Mouse (Mus musculus) G1E (cell line): ENCODE data around the gene Zfp148. TPM values are rescaled to one million over a fixed set of nuclear protein-coding genes. Genes with fewer than 3 reads are reported as not detected.
"Not testable (repeated sequence)": the region's sequence is repeated elsewhere in the genome, so short reads cannot be mapped to it uniquely, and the experiment has no call there.

Source experiments
- ATAC-seq: 2 replicates; pipeline ENCODE4 v1.8.0; 2016; ENCODE audit warnings: mild to moderate bottlenecking; ENCODE audit not compliant: insufficient number of reproducible peaks, poor library complexity, low FRiP score, severe bottlenecking; ENCODE audit errors: extremely low read depth
- DNase-seq: peaks from one replicate; pipeline ENCODE4 v3.0.0; 2012; ENCODE audit warnings: low spot score
- H3K27me3 ChIP-seq: 2 replicates; pipeline ENCODE4 v1.6.1; 2012; ENCODE audit warnings: mild to moderate bottlenecking, low read length, inconsistent platforms; ENCODE audit not compliant: insufficient read depth
- H3K36me3 ChIP-seq: replicated peaks from 2 replicates; pipeline ENCODE3; 2012; ENCODE audit warnings: mild to moderate bottlenecking, inconsistent platforms
- H3K4me1 ChIP-seq: 2 replicates; pipeline ENCODE4 v1.6.1; 2012; ENCODE audit warnings: low read depth, low read length, inconsistent platforms, mixed read lengths; ENCODE audit not compliant: insufficient read depth
- H3K4me3 ChIP-seq: 2 replicates; pipeline ENCODE4 v1.5.1; 2012; ENCODE audit warnings: low read depth, mild to moderate bottlenecking, inconsistent platforms, low read length, moderate library complexity, mixed read lengths
- H3K9me3 ChIP-seq: replicated peaks from 2 replicates; pipeline ENCODE4 v1.6.1; 2012; ENCODE audit warnings: inconsistent platforms
- CTCF ChIP-seq: IDR thresholded peaks from 2 replicates; pipeline ENCODE4 v1.5.1; 2012; ENCODE audit warnings: low read depth, low read length, inconsistent platforms, mixed read lengths
- GATA1 ChIP-seq: IDR thresholded peaks from 2 replicates; pipeline ENCODE4 v1.6.1; 2012; ENCODE audit warnings: borderline replicate concordance, low read length, inconsistent platforms, mixed read lengths
- GATA2 ChIP-seq: IDR thresholded peaks from 2 replicates; pipeline ENCODE4 v1.6.1; 2012; ENCODE audit warnings: low read depth, low read length, inconsistent platforms, borderline replicate concordance
- POLR2AphosphoS5 ChIP-seq: IDR thresholded peaks from 2 replicates; pipeline ENCODE4 v1.6.1; 2012; ENCODE audit warnings: low read depth, low read length, inconsistent platforms; ENCODE audit not compliant: insufficient replicate concordance
- TAL1 ChIP-seq: conservative IDR thresholded peaks from 2 replicates; pipeline ENCODE4 v1.6.1; 2012; ENCODE audit warnings: low read depth, low read length, inconsistent platforms, mixed read lengths
- polyA plus RNA-seq: library from polyadenylated mRNA; stranded (reverse); fragments of >175 nt; gene quantifications from 2 replicates; pipeline ENCODE4 v1.2.3, GENCODE M21; 2012
- total RNA-seq, 2 experiments: library from RNA; stranded (forward) in 1 of 2; stranded (reverse) in 1 of 2; fragments of 200-1000 nt in 1 of 2; fragments of >200 nt in 1 of 2; fragmentation: Nextera tagmentation in 1 of 2; gene quantifications; 2 replicates each; pipeline ENCODE4 v1.2.3; 2014 to 2017

Gene Zfp148
- total and polyA plus RNA-seq, 3 experiments = 5.7 to 97.8 (median 26.8) TPM

GRCm38 (mm10) chr16:33379219-33379943, 1.3 kb upstream of the Zfp148 start:
- H3K36me3 ChIP-seq = peaks cover 26% of the 10 kb centered on the region
- H3K9me3 ChIP-seq = no peaks in the 10 kb centered on the region
- peaks cover 33% of the 10 kb centered on the region for H3K4me1 ChIP-seq
- H3K4me3 ChIP-seq = peak overlapping the region; percentile 96; the same call in 1 of the 2 replicates
- DNase-seq = no peak
- TF ChIP-seq CTCF = no peak
- no peak for TF ChIP-seq GATA1
- TF ChIP-seq GATA2 = no peak
- TF ChIP-seq TAL1 = no peak
- TF ChIP-seq POLR2AphosphoS5 = no peak
- H3K27me3 ChIP-seq = no peaks in the 10 kb centered on the region
- no peak for ATAC-seq

GRCm38 (mm10) chr16:33380882-33381613, 412 bp downstream of the Zfp148 start:
- Histone ChIP-seq H3K36me3 (peaks cover 36% of the 10 kb centered on the region), H3K27me3 (no peaks in the 10 kb centered on the region), H3K4me3 (peak overlapping the region; percentile 96), H3K9me3 (no peaks in the 10 kb centered on the region), H3K4me1 (peaks cover 39% of the 10 kb centered on the region)
- DNase-seq (peak; percentile 51), ATAC-seq (no peak)
- TF ChIP-seq POLR2AphosphoS5 (no peak), GATA1 (no peak), GATA2 (no peak), CTCF (no peak), TAL1 (no peak)

- Histone ChIP-seq H3K4me1 (peaks cover 41% of the 10 kb centered on the region), H3K27me3 (no peaks in the 10 kb centered on the region), H3K4me3 (peak overlapping the region; percentile 96), H3K9me3 (no peaks in the 10 kb centered on the region), H3K36me3 (peaks cover 37% of the 10 kb centered on the region)
- ATAC-seq = no peak
- peak; percentile 20 for DNase-seq
- no peak for TF ChIP-seq POLR2AphosphoS5
- TF ChIP-seq TAL1 = no peak
- no peak for TF ChIP-seq CTCF
- no peak for TF ChIP-seq GATA2
- no peak for TF ChIP-seq GATA1
Measured at GRCm38 (mm10) chr16:33381614-33382245, 1.1 kb downstream of the Zfp148 start.

- peaks cover 45% of the 10 kb centered on the region for H3K4me1 ChIP-seq
- H3K9me3 ChIP-seq = no peaks in the 10 kb centered on the region
- H3K36me3 ChIP-seq = peaks cover 41% of the 10 kb centered on the region
- no peaks in the 10 kb centered on the region for H3K27me3 ChIP-seq
- peak overlapping the region; percentile 96 for H3K4me3 ChIP-seq
- ATAC-seq (no peak), DNase-seq (no peak)
- TF ChIP-seq GATA1 = no peak
- no peak for TF ChIP-seq TAL1
- no peak for TF ChIP-seq CTCF
- no peak for TF ChIP-seq POLR2AphosphoS5
- no peak for TF ChIP-seq GATA2
Measured at GRCm38 (mm10) chr16:33382341-33382740, 1.7 kb downstream of the Zfp148 start.

GRCm38 (mm10) chr16:33383584-33383983, 2.9 kb downstream of the Zfp148 start:
- no peak for TF ChIP-seq TAL1
- no peak for TF ChIP-seq CTCF
- no peak for ATAC-seq
- Histone ChIP-seq H3K9me3 (no peaks in the 10 kb centered on the region), H3K4me3 (peak overlapping the region; percentile 20; the same call in 1 of the 2 replicates), H3K4me1 (peaks cover 45% of the 10 kb centered on the region), H3K27me3 (no peaks in the 10 kb centered on the region), H3K36me3 (peaks cover 32% of the 10 kb centered on the region)
- DNase-seq = no peak

GRCm38 (mm10) chr16:33384057-33384456, 3.4 kb downstream of the Zfp148 start:
- ATAC-seq, H3K9me3 ChIP-seq, DNase-seq, H3K27me3 ChIP-seq, H3K4me3 ChIP-seq: not testable (repeated sequence)
- H3K4me1 ChIP-seq = peaks cover 42% of the 10 kb centered on the region
- H3K36me3 ChIP-seq = peaks cover 27% of the 10 kb centered on the region
